Mouse (Mus musculus) urinary bladder, adult 2 months (tissue): ENCODE data around the gene Sgsm3. TPM values are rescaled to one million over a fixed set of nuclear protein-coding genes. Genes with fewer than 3 reads are reported as not detected.
"Not testable (repeated sequence)": the region's sequence is repeated elsewhere in the genome, so short reads cannot be mapped to it uniquely, and the experiment has no call there.

Experiments used
- DNase-seq: peaks from one replicate; pipeline ENCODE4 v3.0.0; 2022; ENCODE audit warnings: low spot score
- polyA plus RNA-seq: library from polyadenylated mRNA; depleted of rRNA; stranded (reverse); fragments of >200 nt; gene quantifications from 2 replicates; pipeline ENCODE4 v1.2.3, GENCODE M21; 2012; rRNA removed

The Sgsm3 gene
- 44.7 and 47.8 TPM in 2 replicates for polyA plus RNA-seq

DNA sequence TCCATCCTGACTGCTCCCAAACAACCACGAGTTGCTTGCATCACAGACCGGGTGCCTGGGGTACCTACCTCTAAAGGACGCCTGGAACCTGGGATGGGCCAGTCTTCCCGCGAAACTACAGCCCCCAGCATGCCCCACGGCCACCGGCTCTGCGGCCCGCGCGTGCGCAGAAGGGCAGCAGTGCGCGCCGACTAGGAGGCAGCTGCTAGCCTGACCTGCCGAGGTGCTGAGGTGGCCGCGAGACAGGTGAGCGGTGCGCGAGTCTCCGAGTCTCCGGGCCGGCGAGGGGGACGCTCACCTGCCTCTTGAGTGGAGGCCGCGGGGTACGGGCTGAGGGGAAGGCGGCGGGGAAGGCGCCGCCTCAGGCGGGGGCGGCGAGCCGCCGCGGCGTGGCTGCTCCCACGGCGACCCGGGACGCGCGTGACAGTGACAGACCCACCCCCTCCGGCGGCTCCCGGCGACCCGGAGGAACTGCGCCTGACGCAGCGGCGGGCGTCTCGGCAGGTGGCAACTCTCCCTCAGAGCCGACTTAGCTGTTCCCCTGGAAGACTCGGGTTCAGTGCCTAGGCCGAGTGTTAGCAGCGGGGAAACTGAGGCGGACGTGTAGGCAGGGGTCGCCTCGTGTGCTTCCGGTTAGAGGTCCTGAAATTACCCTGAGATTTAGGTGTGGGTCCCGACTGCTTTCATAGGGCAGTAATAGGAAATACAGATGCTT is at the start of gene Sgsm3:
Gene Sgsm3 (plus strand): TSS at position 146 of the 715 bp plus-strand sequence.
- peak; percentile 75 for DNase-seq

DNA sequence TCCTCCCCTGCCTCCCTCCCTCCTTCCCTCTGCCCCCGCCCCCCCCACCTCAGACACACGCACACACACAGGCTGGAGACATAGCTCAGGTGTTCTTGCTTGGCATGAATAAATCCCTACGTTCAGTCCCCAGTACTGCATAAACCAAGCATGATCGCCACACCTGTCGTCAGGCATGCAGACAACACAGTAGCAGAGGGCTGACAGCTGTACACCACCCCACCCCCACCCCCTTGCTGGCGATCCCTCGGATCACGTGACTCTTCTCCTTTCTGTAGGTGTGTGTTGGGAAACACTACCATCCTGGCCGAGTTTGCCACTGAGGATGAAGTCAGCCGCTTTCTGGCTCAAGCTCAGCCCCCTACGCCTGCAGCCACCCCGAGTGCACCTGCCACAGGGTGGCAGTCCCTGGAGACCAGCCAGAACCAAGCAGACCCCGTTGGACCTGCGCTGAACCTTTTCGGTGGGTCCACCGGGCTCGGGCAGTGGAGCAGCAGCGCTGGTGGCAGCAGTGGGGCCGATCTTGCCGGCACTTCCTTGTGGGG is 48.7 kb upstream of the Sgsm3 start:
- no peak for DNase-seq

GRCm38 (mm10) chr15:80930048-80930571 is 47.5 kb upstream of the Sgsm3 start:
- DNase-seq: no peak

GRCm38 (mm10) chr15:80930676-80931320 is 46.8 kb upstream of the Sgsm3 start:
- not testable (repeated sequence) for DNase-seq

GRCm38 (mm10) chr15:80931345-80931960 is 46.1 kb upstream of the Sgsm3 start:
- no peak for DNase-seq

GRCm38 (mm10) chr15:80934841-80935240 is 42.7 kb upstream of the Sgsm3 start:
- DNase-seq: no peak

- no peak for DNase-seq
Measured at GRCm38 (mm10) chr15:80936686-80937085, 40.9 kb upstream of the Sgsm3 start.

DNA sequence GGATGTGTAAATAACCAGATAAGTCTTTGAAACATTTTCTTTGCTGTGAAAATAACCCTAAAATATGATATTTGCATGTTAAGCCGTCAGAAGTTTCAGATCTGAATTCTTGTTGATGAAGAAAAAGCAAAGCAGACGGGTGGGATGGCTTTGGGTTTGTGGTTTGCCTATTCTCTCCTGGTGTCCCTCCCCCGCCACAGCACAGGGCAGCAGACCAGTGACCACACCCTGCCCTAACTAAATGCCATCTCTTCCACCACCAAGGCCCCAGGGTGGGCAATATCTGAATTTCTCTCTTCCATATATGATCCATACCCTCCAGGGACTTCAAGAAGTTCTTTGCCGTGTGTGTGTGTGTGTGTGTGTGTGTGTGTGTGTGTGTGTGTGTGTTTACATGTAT is 39.0 kb upstream of the Sgsm3 start:
- no peak for DNase-seq

DNA sequence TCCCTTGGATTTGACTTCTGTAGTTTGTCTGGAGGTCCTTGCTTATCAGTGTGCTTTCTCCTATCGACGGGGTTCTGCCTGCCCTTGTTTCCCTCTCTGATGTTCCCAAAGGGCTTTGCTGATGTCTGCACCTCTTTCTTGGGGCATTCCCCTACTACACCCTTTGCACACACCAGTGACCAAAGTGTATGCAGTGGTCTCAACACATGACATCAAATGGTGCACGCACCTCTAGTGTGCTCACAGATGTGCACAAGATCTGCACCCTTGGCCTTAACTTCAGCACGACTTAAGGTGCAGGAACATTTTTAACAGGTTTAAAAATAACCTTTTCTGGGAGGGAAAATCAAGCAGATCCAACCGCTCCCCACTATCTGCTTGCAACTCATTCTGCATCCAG is 38.2 kb upstream of the Sgsm3 start:
- DNase-seq: no peak

GRCm38 (mm10) chr15:80941468-80942040 is 36.0 kb upstream of the Sgsm3 start:
- no peak for DNase-seq

DNA sequence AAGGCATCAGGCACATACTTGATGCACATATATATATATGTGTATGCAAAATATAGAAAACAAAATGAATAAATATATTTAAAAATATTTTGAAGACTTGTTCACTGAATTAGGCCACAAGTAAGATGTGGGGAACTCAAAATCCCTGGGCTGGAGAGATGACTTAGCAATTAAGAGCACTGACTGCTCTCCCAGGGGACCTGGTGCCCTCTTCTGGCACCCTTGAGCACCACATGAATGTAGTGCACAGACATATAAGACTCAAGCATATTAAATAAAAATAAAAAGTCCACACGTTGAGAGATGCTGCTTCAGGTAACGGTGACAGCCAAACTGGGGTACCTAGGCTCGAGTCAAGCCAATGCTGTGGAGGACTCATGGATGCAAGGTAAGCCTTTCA is 31.7 kb upstream of the Sgsm3 start:
- no peak for DNase-seq

DNA sequence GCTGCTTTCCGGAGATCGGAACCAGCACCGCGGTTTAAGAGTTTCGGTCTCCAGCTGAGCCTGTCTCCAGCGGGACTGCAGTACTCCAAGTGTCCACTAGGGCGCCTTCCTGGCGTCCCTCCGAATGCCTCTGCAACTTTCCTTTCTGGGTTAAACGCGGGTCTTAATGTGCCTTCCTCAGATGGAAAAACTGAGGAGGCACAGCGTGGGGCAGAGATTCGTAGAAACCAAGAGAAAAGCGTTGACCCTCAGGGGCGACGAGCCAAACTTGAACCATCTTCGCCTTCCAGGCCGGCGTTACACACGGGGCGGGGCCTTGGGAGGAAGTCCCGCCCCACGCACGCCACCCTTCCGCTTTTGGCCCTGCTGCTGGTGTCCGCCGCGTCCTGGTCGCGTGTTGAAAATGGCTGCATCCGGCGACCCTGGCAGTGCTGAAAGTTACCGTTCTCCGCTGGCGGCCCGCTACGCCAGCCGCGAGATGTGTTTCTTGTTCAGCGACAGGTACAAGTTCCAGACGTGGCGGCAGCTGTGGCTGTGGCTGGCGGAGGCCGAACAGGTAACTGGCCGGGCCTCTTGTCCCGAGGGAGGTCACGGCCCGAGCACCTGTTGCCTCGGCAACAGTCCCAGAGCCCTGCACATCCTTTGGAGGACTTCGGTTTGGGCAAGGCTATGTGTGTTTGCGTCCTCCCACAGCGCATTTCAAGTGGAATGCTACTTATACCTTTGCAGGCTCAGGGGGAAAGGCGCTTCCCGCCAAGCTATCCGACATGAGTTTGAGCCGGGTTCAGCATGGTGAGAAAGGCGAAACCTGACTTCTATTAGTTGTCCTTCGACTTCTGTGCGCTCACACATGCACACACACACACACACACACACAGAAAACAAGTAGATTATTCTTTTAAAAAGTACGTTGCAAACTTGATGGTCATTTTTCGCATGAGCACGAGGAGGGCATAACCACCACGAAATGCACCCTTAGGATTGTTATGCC is 29.1 kb upstream of the Sgsm3 start, which contains the start of gene Adsl:
Gene Adsl (plus strand): TSS at position 346 of the 991 bp plus-strand sequence.
- peak; percentile 72 for DNase-seq

GRCm38 (mm10) chr15:80949431-80949830 is 28.1 kb upstream of the Sgsm3 start:
- no peak for DNase-seq

DNA sequence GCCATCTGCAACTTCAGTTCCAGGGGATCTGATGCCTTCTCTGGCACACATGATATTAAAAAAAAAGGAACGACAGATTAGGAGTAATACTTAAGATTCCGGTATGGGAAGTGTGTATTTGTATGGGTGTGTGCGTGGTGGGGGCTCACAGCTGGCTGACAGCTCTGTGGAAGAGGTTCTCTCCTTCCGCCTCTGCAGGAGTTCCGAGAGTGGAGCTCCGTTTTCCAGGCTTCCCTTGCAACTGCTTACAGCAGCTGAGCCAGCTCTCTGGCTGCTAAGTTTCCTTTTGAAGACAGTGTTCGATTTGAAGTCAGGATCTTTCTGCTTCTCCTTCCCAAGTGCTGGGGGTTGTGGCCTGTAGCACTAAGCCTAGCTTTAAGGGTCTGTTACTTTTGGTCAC is 27.5 kb upstream of the Sgsm3 start:
- no peak for DNase-seq

DNA sequence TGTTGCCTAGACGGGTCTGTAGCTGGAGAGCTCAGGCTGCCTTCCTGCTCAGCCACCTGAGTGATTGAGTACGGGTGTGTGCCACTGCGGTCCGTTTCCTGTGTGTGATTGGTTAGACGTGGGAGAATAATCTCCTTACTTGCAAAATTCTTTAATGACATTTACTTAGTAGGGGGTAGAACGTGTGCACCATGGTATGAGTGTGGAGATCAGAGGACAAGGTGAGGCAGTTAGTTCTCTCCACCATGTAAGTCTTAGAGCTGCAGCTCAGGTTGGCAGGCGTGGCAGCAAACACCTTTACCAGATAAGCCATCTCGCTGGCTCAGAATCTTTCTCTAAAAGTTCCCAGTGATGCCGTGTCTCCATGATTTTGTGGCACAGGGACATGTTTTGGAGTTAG is 23.6 kb upstream of the Sgsm3 start:
- DNase-seq: no peak

GRCm38 (mm10) chr15:80954861-80955260 is 22.7 kb upstream of the Sgsm3 start:
- DNase-seq: no peak

DNA sequence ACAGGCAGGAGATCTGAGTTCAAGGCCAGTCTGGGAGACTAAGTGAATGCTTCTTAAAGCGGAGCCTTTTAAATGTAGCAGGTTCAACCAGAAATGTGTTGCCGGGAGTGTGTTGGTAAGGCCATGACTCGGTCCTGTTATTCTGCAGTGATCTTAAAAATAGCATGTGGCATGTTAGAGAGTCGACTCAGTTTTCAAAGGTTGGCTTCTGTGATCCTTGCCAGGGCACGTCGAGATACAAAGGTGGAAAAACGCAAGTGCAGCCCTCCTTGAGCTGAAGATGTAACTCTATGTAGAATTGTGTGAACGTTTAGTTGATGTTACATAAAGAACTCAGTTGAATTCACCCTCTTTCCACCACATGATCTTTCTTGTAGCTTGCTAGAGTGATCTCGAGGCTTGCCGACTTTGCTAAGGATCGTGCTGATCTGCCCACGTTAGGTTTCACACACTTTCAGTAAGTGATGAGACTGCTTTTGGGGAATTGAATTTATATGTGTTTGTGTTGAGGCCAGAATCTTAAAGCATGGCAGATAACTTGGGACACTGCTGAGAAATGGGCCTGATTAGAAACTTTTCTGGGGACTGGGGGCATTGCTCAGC is 21.6 kb upstream of the Sgsm3 start:
- DNase-seq: no peak

GRCm38 (mm10) chr15:80969371-80969770 is 8.2 kb upstream of the Sgsm3 start:
- DNase-seq: no peak

DNA sequence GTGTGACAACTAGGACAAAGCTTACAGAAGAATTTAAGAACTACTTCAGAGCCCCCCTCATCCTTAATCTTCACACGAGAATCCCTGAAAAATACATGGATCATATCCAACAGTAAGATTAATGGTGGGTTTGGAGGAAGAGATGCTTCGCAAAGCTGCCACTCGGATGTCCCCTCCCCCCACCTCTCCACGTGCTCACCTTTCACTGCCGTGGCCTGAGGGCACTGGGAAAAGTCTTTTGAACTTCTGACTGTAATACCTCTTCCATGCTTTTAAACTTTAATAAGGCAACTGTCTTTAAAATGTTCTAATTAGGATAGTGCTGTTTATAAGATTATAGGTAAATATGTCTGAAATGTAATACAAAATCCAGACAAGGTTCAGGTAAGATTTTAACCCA is 3.3 kb upstream of the Sgsm3 start:
- no peak for DNase-seq

DNA sequence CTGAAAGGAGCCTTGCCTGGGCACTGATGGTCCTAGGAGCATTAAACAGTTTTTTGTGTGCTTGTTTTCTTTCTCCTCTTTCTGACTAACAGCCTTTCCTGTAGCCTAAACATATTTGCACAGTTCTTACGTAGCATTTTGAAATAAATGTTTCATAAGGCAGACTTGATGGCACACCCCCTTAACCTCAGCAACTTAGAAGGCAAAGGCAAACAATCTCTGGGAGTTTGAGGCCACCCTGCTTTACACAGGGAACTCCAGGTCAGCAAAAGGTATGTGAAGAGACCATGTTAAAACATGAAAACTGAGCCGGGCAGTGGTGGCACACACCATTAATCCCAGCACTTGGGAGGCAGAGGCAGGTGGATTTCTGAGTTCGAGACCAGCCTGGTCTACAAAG is 1.9 kb upstream of the Sgsm3 start:
- no peak for DNase-seq
